Mouse (Mus musculus) lung, postnatal 0 days (tissue): ENCODE results near the gene Hba-a2. TPM values are rescaled to one million over a fixed set of nuclear protein-coding genes. Genes with fewer than 3 reads are reported as not detected.
"Not testable (repeated sequence)": the region's sequence is repeated elsewhere in the genome, so short reads cannot be mapped to it uniquely, and the experiment has no call there.

Experiments used
- ATAC-seq: fragments of 200-750 bp; cut with Nextera tagmentation; 2 replicates; pipeline ENCODE4 v1.8.0; 2017; ENCODE audit warnings: moderate library complexity
- DNase-seq: peaks from one replicate; pipeline ENCODE4 v3.0.0-alpha.2; 2016; ENCODE audit warnings: low spot score
- H3K27ac ChIP-seq: fragments of 300-500 bp; sonication (generic); 2 replicates; pipeline ENCODE4 v1.5.1; 2014; ENCODE audit warnings: antibody characterized with exemption, mild to moderate bottlenecking, low read length, mixed read lengths
- H3K27me3 ChIP-seq: fragments of 300-500 bp; sonication (generic); replicated peaks from 2 replicates; pipeline ENCODE4 v1.6.1; 2014; ENCODE audit warnings: low read length, mixed read lengths; ENCODE audit not compliant: insufficient read depth
- H3K36me3 ChIP-seq: fragments of 300-500 bp; sonication (generic); 2 replicates; pipeline ENCODE4 v1.6.1; 2014; ENCODE audit warnings: low read length, mixed read lengths; ENCODE audit not compliant: insufficient read depth
- H3K4me1 ChIP-seq: fragments of 300-500 bp; sonication (generic); 2 replicates; pipeline ENCODE4 v1.6.1; 2014; ENCODE audit warnings: antibody characterized with exemption, low read depth, low read length, mixed read lengths; ENCODE audit not compliant: insufficient read depth
- H3K4me2 ChIP-seq: fragments of 300-500 bp; sonication (generic); replicated peaks from 2 replicates; pipeline ENCODE4 v1.6.1; 2014; ENCODE audit warnings: low read depth, mild to moderate bottlenecking, low read length, moderate library complexity, mixed read lengths
- H3K4me3 ChIP-seq: fragments of 300-500 bp; sonication (generic); 2 replicates; pipeline ENCODE4 v1.5.1; 2014; ENCODE audit warnings: low read depth, low read length
- H3K9ac ChIP-seq: fragments of 300-500 bp; sonication (generic); replicated peaks from 2 replicates; pipeline ENCODE4 v1.6.1; 2014; ENCODE audit warnings: low read depth, mild to moderate bottlenecking
- H3K9me3 ChIP-seq: fragments of 300-500 bp; sonication (generic); 2 replicates; pipeline ENCODE4 v1.6.1; 2016; ENCODE audit warnings: low read length, mixed read lengths
- CTCF ChIP-seq: IDR thresholded peaks from 2 replicates; pipeline ENCODE4 v1.5.1; 2016; ENCODE audit warnings: antibody characterized with exemption, mild to moderate bottlenecking
- EP300 ChIP-seq: IDR thresholded peaks from 2 replicates; pipeline ENCODE4 v1.6.1; 2016; ENCODE audit warnings: antibody characterized with exemption, mild to moderate bottlenecking, control low read depth
- WGBS: fragments of 180-500 bp; shearing (Covaris S2); extraction: QIAGEN DNeasy Blood & Tissue Kit; methylation state at CpG from one replicate; pipeline ENCODE4 v1.1.7; 2014; 5-methylcytosine and 5-hydroxymethylcytosine counted together
- polyA plus RNA-seq: library from polyadenylated mRNA; unstranded; fragments of >200 nt; fragmentation: Nextera tagmentation; extraction: Ambion mirVana; gene quantifications from 2 replicates; pipeline ENCODE4 v1.2.1, GENCODE M21; 2015

Gene Hba-a2
- polyA plus RNA-seq, result 27,628 and 32,987 TPM in 2 replicates

GRCm38 (mm10) chr11:32296203-32296602 lies at the start of gene Hba-a2:
TSS of gene Hba-a2 (plus strand) at chr11:32296489.
- H3K27ac ChIP-seq, H3K9me3 ChIP-seq, DNase-seq, H3K4me3 ChIP-seq, H3K9ac ChIP-seq, H3K4me2 ChIP-seq, H3K27me3 ChIP-seq, H3K36me3 ChIP-seq, H3K4me1 ChIP-seq: not testable (repeated sequence)
- no CpG with 5 or more reads among the region's 4 CpGs for WGBS
- ATAC-seq, result peak; percentile 75

- Histone ChIP-seq H3K9ac (no peak overlapping the region), H3K4me1 (no peaks in the 10 kb centered on the region), H3K9me3 (no peaks in the 10 kb centered on the region), H3K27me3 (no peaks in the 10 kb centered on the region), H3K4me3 (no peak overlapping the region), H3K4me2 (no peak overlapping the region), H3K27ac (no peak overlapping the region), H3K36me3 (peaks cover 27% of the 10 kb centered on the region; the same call in 1 of the 2 replicates)
- no peak for DNase-seq
- TF ChIP-seq EP300 (no peak), CTCF (peak; percentile 40)
- ATAC-seq, result no peak
These were observed 49.2 kb upstream of the Hba-a2 start for GRCm38 (mm10) chr11:32247068-32247467.

GRCm38 (mm10) chr11:32248350-32248749 lies 47.9 kb upstream of the Hba-a2 start:
- H3K4me3 ChIP-seq, result no peak overlapping the region
- no peak overlapping the region for H3K27ac ChIP-seq
- TF ChIP-seq CTCF, result no peak
- no peak for TF ChIP-seq EP300
- WGBS, result 79% methylated on average over 3 of the region's 3 CpGs
- DNase-seq, result no peak
- H3K4me1 ChIP-seq, result no peaks in the 10 kb centered on the region
- no peak overlapping the region for H3K4me2 ChIP-seq
- peaks cover 28% of the 10 kb centered on the region for H3K36me3 ChIP-seq
- ATAC-seq, result no peak
- no peaks in the 10 kb centered on the region for H3K27me3 ChIP-seq
- no peaks in the 10 kb centered on the region for H3K9me3 ChIP-seq
- H3K9ac ChIP-seq, result no peak overlapping the region

GRCm38 (mm10) chr11:32250880-32251763 lies 45.2 kb upstream of the Hba-a2 start:
- Histone ChIP-seq H3K9ac (no peak overlapping the region), H3K4me2 (no peak overlapping the region), H3K27me3 (no peaks in the 10 kb centered on the region), H3K4me3 (no peak overlapping the region), H3K36me3 (peaks cover 32% of the 10 kb centered on the region), H3K4me1 (no peaks in the 10 kb centered on the region), H3K9me3 (no peaks in the 10 kb centered on the region), H3K27ac (no peak overlapping the region)
- DNase-seq, result no peak
- WGBS, result 82% methylated on average over 8 of the region's 8 CpGs
- peak; percentile 49 for ATAC-seq
- TF ChIP-seq EP300, result 0 out of 2 replicates have a peak, but pooled peaks have one; percentile 39
- TF ChIP-seq CTCF, result no peak

DNA sequence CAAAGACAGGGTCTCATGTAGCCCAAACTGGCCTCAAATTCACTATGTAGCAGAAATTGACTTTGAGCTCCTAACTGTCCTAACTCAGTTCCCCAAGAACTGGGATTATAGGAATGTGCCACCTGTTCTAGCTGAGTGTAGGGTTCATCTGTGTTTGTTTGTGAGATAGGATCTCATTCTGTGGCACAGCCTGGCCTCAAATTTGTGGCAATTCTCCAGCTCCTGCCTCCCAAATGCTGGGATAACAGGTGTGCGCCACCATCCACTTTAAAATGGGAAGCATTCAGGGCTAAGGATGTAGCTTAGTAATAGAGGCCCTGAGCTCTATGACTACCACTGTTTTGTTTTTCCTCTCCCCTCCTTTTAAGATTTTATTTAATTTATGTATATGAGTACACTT lies 43.2 kb upstream of the Hba-a2 start:
- no peak overlapping the region for H3K27ac ChIP-seq
- H3K4me1 ChIP-seq, result no peaks in the 10 kb centered on the region
- H3K4me3 ChIP-seq, result no peak overlapping the region
- TF ChIP-seq EP300, result no peak
- TF ChIP-seq CTCF, result no peak
- no peak for DNase-seq
- H3K9me3 ChIP-seq, result no peaks in the 10 kb centered on the region
- H3K36me3 ChIP-seq, result peaks cover 18% of the 10 kb centered on the region
- no peaks in the 10 kb centered on the region for H3K27me3 ChIP-seq
- no peak overlapping the region for H3K9ac ChIP-seq
- WGBS, result 89% methylated on average over 1 of the region's 1 CpGs
- no peak for ATAC-seq
- no peak overlapping the region for H3K4me2 ChIP-seq

- H3K4me1 ChIP-seq, result no peaks in the 10 kb centered on the region
- H3K4me2 ChIP-seq, result no peak overlapping the region
- DNase-seq, result no peak
- no peaks in the 10 kb centered on the region for H3K27me3 ChIP-seq
- H3K9me3 ChIP-seq, result no peaks in the 10 kb centered on the region
- peaks cover 9% of the 10 kb centered on the region; the same call in 1 of the 2 replicates for H3K36me3 ChIP-seq
- TF ChIP-seq CTCF (no peak), EP300 (no peak)
- WGBS, result 93% methylated on average over 1 of the region's 1 CpGs
- H3K9ac ChIP-seq, result no peak overlapping the region
- no peak overlapping the region for H3K4me3 ChIP-seq
- ATAC-seq, result no peak
- H3K27ac ChIP-seq, result no peak overlapping the region
These were observed 40.1 kb upstream of the Hba-a2 start for GRCm38 (mm10) chr11:32256146-32256545.
